Mouse (Mus musculus): Measurements from ENCODE around the gene Krt19. TPM values are rescaled to one million over a fixed set of nuclear protein-coding genes. Genes with fewer than 3 reads are reported as not detected.

Krt19 gene
- polyA plus RNA-seq (2015; fragmentation: Nextera tagmentation; extraction: Ambion mirVana): 18.6 and 21.8 TPM in 2 replicates

DNA sequence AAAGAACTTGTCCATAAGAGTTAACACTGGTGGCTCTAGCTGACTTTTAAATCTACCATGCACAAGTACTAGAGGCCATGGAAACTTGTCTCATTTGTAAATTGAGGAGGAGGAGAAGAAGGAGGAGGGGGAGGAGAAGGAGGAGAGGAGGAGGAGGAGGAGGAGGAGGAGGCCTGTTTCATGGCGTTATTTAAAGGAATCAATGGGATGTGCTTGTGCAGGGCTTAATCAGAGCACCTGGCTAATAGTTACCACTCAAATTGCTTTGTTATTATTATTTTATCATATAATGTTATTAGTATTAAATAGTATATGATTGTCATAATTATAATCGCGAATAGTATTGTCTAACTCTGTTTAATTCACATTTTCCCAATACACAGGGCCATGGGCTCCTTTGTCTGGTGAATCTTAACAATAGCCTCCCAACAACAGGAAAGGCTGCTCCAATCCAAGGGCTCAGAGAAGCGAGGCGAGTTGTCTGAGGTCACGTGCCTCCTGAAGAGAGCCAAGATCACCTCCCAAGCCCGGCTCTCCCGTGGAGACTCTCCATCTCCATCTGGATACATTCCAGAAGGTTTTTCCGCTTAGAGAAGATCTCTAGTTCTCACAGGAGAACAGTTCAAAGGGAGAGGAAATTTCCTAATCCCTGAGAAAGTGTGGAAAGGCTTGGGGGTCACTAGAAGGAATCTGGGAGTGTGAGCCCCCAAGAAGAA is at the start of gene Krt19:
TSS of gene Krt19 (minus strand) at position 51 of the 716 bp plus-strand sequence.
- Histone ChIP-seq H3K4me3 (no peak within 1 kb of the TSS), H3K4me2 (replicated peaks) (no peak within 1 kb of the TSS), H3K27ac (no peak within 1 kb of the TSS), H3K9ac (no peak within 1 kb of the TSS), H3K4me1 (peaks cover 22% of the 10 kb centered on the region), H3K27me3 (peaks cover 37% of the 10 kb centered on the region), H3K9me3 (no peaks in the 10 kb centered on the region), H3K36me3 (no peaks in the 10 kb centered on the region)
- no peak for ATAC-seq (ENCODE audit: low FRiP score, low read depth)
- 53% methylated on average over 9 of the region's 9 CpGs for WGBS

GRCm38 (mm10) chr11:100192992-100193391 is 44.5 kb upstream of the Krt19 start, which contains the start of gene Krt9:
TSS of gene Krt9 (minus strand) at chr11:100193246.
- H3K9me3 ChIP-seq: no peaks in the 10 kb centered on the region
- no peak within 1 kb of the TSS for H3K9ac ChIP-seq
- no peak for ATAC-seq (ENCODE audit: low FRiP score, low read depth)
- no peak within 1 kb of the TSS for H3K27ac ChIP-seq
- no peaks in the 10 kb centered on the region for H3K4me1 ChIP-seq
- no peaks in the 10 kb centered on the region for H3K36me3 ChIP-seq
- H3K4me2 ChIP-seq (replicated peaks): no peak within 1 kb of the TSS
- no peak within 1 kb of the TSS for H3K4me3 ChIP-seq
- peaks cover 8% of the 10 kb centered on the region; the same call in 1 of the 2 replicates for H3K27me3 ChIP-seq
- 39% methylated on average over 9 of the region's 9 CpGs for WGBS

DNA sequence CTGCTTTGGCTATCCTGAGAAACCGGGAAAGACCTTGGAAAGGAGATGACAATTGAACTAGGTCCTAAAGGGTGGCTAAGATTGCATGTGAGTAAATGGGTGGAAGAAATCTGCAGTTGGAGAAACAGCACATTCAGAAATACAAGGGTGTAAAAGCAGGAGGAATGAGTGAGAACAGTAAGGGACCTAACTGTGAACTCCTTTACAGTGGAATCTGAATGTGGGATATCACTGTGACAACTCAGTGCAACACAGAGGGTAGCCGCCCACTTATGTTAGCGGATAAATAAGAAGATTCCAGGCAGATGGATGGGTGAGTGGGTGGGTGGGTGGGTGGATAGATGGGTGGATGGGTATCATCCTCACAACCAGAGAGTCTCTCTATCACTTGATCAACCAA is 43.4 kb upstream of the Krt19 start:
- ATAC-seq (ENCODE audit: low FRiP score, low read depth): no peak
- H3K27ac ChIP-seq: no peak overlapping the region
- no peak overlapping the region for H3K4me3 ChIP-seq
- H3K4me2 ChIP-seq (replicated peaks): no peak overlapping the region
- no peak overlapping the region for H3K9ac ChIP-seq
- H3K36me3 ChIP-seq: no peaks in the 10 kb centered on the region
- WGBS: 93% methylated on average over 3 of the region's 3 CpGs
- no peaks in the 10 kb centered on the region for H3K4me1 ChIP-seq
- H3K9me3 ChIP-seq: no peaks in the 10 kb centered on the region
- peaks cover 8% of the 10 kb centered on the region; the same call in 1 of the 2 replicates for H3K27me3 ChIP-seq

- H3K4me3 ChIP-seq: no peak overlapping the region
- 89% methylated on average over 8 of the region's 8 CpGs for WGBS
- no peaks in the 10 kb centered on the region for H3K36me3 ChIP-seq
- H3K9ac ChIP-seq: no peak overlapping the region
- no peak for ATAC-seq (ENCODE audit: low FRiP score, low read depth)
- H3K4me2 ChIP-seq (replicated peaks): no peak overlapping the region
- H3K9me3 ChIP-seq: no peaks in the 10 kb centered on the region
- no peaks in the 10 kb centered on the region for H3K27me3 ChIP-seq
- no peak overlapping the region for H3K27ac ChIP-seq
- H3K4me1 ChIP-seq: no peaks in the 10 kb centered on the region
Observed at GRCm38 (mm10) chr11:100186736-100187135, 38.3 kb upstream of the Krt19 start.

DNA sequence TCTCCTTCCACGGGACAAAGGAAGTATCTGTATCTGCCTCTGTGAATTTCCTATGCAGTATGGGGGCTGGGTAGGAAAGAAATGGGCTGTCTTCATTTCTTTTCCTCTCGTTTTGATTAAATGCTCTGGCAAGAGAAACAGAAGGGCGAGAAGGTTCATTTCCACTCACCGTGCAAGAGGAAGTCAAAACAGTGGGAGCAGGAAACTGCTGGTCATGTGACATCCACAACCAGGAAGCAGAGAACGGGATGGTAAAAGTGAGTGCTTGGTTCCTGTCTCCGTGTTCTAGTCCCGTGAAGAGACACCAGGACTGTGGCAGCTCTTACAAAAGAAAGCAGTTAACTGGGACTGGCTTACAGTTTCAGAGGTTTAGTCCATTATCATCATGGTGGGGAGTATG is 33.3 kb upstream of the Krt19 start:
- H3K4me3 ChIP-seq: no peak overlapping the region
- no peak overlapping the region for H3K9ac ChIP-seq
- ATAC-seq (ENCODE audit: low FRiP score, low read depth): no peak
- no peak overlapping the region for H3K27ac ChIP-seq
- no peaks in the 10 kb centered on the region for H3K27me3 ChIP-seq
- WGBS: 78% methylated on average over 7 of the region's 7 CpGs
- H3K9me3 ChIP-seq: no peaks in the 10 kb centered on the region
- no peaks in the 10 kb centered on the region for H3K4me1 ChIP-seq
- no peaks in the 10 kb centered on the region for H3K36me3 ChIP-seq
- H3K4me2 ChIP-seq (replicated peaks): no peak overlapping the region

DNA sequence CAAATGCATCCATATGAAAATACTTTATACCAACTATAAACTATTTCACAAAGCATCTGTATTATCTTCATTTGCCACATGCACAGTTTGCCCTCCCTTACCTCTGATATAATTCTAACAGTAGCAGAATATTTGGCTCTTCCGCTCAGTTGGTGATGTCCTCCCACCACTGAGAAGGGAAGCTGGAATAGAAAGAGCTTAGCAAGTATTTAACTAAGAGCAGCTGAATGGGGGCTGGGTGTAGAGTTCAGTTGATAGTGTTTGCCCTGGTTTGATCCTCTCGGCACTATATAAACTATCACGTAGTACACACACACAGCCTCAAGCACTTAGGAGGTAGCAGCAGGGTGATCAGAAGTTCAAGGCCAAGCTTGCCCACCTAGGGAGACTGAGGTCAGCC is 30.8 kb upstream of the Krt19 start:
- Histone ChIP-seq H3K36me3 (no peaks in the 10 kb centered on the region), H3K9ac (no peak overlapping the region), H3K27me3 (no peaks in the 10 kb centered on the region), H3K4me2 (replicated peaks) (no peak overlapping the region), H3K4me3 (no peak overlapping the region), H3K9me3 (no peaks in the 10 kb centered on the region), H3K27ac (no peak overlapping the region), H3K4me1 (no peaks in the 10 kb centered on the region)
- ATAC-seq (ENCODE audit: low FRiP score, low read depth): no peak
- 70% methylated on average over 3 of the region's 3 CpGs for WGBS

DNA sequence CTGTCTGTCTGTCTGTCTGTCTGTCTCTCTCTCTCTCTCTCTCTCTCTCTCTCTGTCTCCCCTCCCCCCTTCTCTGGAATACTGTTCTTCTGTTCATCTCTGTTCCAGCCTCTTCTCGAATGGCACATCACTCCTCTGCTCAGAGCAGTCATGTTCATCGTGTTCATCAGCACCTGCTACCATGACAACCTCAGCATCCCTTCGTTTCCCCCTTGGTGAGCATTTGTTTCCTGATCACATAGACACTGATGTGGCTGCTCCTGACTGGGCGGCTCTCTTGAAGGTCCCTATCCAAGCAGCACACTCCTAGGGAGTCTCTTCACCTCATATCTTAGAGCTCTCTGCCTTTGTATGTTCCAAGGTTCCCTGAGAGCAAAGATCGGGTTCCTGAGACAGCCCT is 29.8 kb upstream of the Krt19 start:
- no peak for ATAC-seq (ENCODE audit: low FRiP score, low read depth)
- Histone ChIP-seq H3K27me3 (no peaks in the 10 kb centered on the region), H3K4me3 (no peak overlapping the region), H3K9ac (no peak overlapping the region), H3K36me3 (no peaks in the 10 kb centered on the region), H3K4me2 (replicated peaks) (no peak overlapping the region), H3K9me3 (no peaks in the 10 kb centered on the region), H3K4me1 (no peaks in the 10 kb centered on the region), H3K27ac (no peak overlapping the region)
- 83% methylated on average over 5 of the region's 5 CpGs for WGBS

GRCm38 (mm10) chr11:100176791-100177190 is 28.3 kb upstream of the Krt19 start:
- Histone ChIP-seq H3K27me3 (no peaks in the 10 kb centered on the region), H3K4me3 (no peak overlapping the region), H3K9ac (no peak overlapping the region), H3K9me3 (no peaks in the 10 kb centered on the region), H3K4me2 (replicated peaks) (no peak overlapping the region), H3K27ac (no peak overlapping the region), H3K36me3 (no peaks in the 10 kb centered on the region), H3K4me1 (no peaks in the 10 kb centered on the region)
- ATAC-seq (ENCODE audit: low FRiP score, low read depth): no peak
- 50% methylated on average over 9 of the region's 9 CpGs for WGBS

GRCm38 (mm10) chr11:100168765-100169762 is 20.6 kb upstream of the Krt19 start:
- Histone ChIP-seq H3K36me3 (no peaks in the 10 kb centered on the region), H3K4me2 (replicated peaks) (no peak overlapping the region), H3K4me1 (peaks cover 14% of the 10 kb centered on the region), H3K27me3 (no peaks in the 10 kb centered on the region), H3K4me3 (no peak overlapping the region), H3K27ac (no peak overlapping the region), H3K9ac (no peak overlapping the region), H3K9me3 (no peaks in the 10 kb centered on the region)
- 32% methylated on average over 14 of the region's 14 CpGs for WGBS
- peak; percentile 36; the same call in 1 of the 2 replicates for ATAC-seq (ENCODE audit: low FRiP score, low read depth)

DNA sequence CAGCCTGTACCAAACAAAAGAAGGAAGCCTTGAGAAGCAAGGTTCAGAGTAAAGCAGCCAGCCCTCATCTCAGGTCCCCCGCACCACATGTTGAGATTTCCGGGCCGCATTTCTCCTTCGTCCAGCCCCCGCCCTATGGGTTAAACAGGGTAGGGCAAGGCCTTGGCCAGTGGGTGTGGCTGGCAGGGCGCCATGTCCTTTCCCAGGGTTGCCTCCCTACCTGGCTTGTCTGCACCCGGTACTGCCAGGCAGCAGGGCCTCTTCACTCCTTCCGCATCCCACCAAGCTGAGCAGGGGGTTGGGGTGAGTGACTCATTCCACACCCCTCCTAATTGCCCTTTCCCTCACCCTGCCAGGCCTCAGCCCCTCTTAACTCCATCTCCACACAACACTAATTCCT is 19.6 kb upstream of the Krt19 start:
- Histone ChIP-seq H3K36me3 (no peaks in the 10 kb centered on the region), H3K9ac (no peak overlapping the region), H3K4me1 (peaks cover 14% of the 10 kb centered on the region), H3K4me2 (replicated peaks) (no peak overlapping the region), H3K9me3 (no peaks in the 10 kb centered on the region), H3K27me3 (no peaks in the 10 kb centered on the region), H3K4me3 (no peak overlapping the region), H3K27ac (no peak overlapping the region)
- WGBS: 64% methylated on average over 8 of the region's 8 CpGs
- ATAC-seq (ENCODE audit: low FRiP score, low read depth): no peak

GRCm38 (mm10) chr11:100164392-100164791 is 15.9 kb upstream of the Krt19 start:
- no peak overlapping the region for H3K27ac ChIP-seq
- H3K9ac ChIP-seq: no peak overlapping the region
- no peak for ATAC-seq (ENCODE audit: low FRiP score, low read depth)

GRCm38 (mm10) chr11:100157908-100158477 is 9.5 kb upstream of the Krt19 start:
- Histone ChIP-seq H3K27me3 (no peaks in the 10 kb centered on the region), H3K27ac (no peak overlapping the region), H3K4me3 (no peak overlapping the region), H3K4me1 (peaks cover 10% of the 10 kb centered on the region; the same call in 1 of the 2 replicates), H3K36me3 (no peaks in the 10 kb centered on the region), H3K9ac (no peak overlapping the region), H3K9me3 (no peaks in the 10 kb centered on the region), H3K4me2 (replicated peaks) (no peak overlapping the region)
- 53% methylated on average over 6 of the region's 6 CpGs for WGBS
- no peak for ATAC-seq (ENCODE audit: low FRiP score, low read depth)

More at GRCm38 (mm10) chr11:100164392-100164791, 15.9 kb upstream of the Krt19 start:
- Histone ChIP-seq H3K27me3 (no peaks in the 10 kb centered on the region), H3K4me1 (peaks cover 14% of the 10 kb centered on the region), H3K4me3 (no peak overlapping the region), H3K36me3 (no peaks in the 10 kb centered on the region), H3K9me3 (no peaks in the 10 kb centered on the region), H3K4me2 (replicated peaks) (no peak overlapping the region)
- 33% methylated on average over 7 of the region's 7 CpGs for WGBS
